Mouse (Mus musculus) E14TG2a.4 (cell line): ENCODE data around the gene Dgkg.

ENCODE experiments used
- CTCF ChIP-seq: conservative IDR thresholded peaks from 2 replicates; pipeline ENCODE4 v1.5.1; 2014; ENCODE audit warnings: low read length
- NANOG ChIP-seq: IDR thresholded peaks from 2 replicates; pipeline ENCODE4 v1.6.1; 2014; ENCODE audit warnings: borderline replicate concordance, low read length, mixed read lengths

GRCm38 (mm10) chr16:22585523-22585922, 71.5 kb downstream of the Dgkg start:
- TF ChIP-seq CTCF (no peak), NANOG (no peak)
